Mouse (Mus musculus) C2C12 (cell line): Measurements from ENCODE around the gene Gdpd4.

Experiments used
- CEBPB ChIP-seq: IDR thresholded peaks from one replicate; pipeline ENCODE4 v1.6.1; 2011; ENCODE audit warnings: low read depth, mild to moderate bottlenecking, control low read depth, moderate library complexity
- CTCF ChIP-seq: IDR thresholded peaks from one replicate; pipeline ENCODE4 v1.5.1; 2011; ENCODE audit not compliant: control insufficient read depth, insufficient read depth, insufficient read length
- FOSL1 ChIP-seq: IDR thresholded peaks from one replicate; pipeline ENCODE4 v1.8.0; 2011; ENCODE audit warnings: mild to moderate bottlenecking, low read length; ENCODE audit not compliant: poor library complexity, insufficient read depth, severe bottlenecking
- MAX ChIP-seq: IDR thresholded peaks from one replicate; pipeline ENCODE4 v1.6.1; 2011; ENCODE audit warnings: mild to moderate bottlenecking, control low read depth
- MYOD1 ChIP-seq: IDR thresholded peaks from one replicate; pipeline ENCODE4 v1.6.1; 2011; ENCODE audit warnings: low read depth; ENCODE audit not compliant: control insufficient read depth, insufficient read length
- USF1 ChIP-seq: IDR thresholded peaks from one replicate; pipeline ENCODE4 v1.6.1; 2011; ENCODE audit warnings: low read depth, mild to moderate bottlenecking, control low read depth, moderate library complexity

GRCm38 (mm10) chr7:98071620-98072019, 151.9 kb downstream of the Gdpd4 start:
- TF ChIP-seq CTCF (peak; percentile 38), MYOD1 (no peak), USF1 (no peak), MAX (no peak), FOSL1 (no peak), CEBPB (no peak)
